Mouse (Mus musculus): ENCODE data around the gene Vapa.
"Not testable (repeated sequence)": the region's sequence is repeated elsewhere in the genome, so short reads cannot be mapped to it uniquely, and the experiment has no call there.

The Vapa gene

DNA sequence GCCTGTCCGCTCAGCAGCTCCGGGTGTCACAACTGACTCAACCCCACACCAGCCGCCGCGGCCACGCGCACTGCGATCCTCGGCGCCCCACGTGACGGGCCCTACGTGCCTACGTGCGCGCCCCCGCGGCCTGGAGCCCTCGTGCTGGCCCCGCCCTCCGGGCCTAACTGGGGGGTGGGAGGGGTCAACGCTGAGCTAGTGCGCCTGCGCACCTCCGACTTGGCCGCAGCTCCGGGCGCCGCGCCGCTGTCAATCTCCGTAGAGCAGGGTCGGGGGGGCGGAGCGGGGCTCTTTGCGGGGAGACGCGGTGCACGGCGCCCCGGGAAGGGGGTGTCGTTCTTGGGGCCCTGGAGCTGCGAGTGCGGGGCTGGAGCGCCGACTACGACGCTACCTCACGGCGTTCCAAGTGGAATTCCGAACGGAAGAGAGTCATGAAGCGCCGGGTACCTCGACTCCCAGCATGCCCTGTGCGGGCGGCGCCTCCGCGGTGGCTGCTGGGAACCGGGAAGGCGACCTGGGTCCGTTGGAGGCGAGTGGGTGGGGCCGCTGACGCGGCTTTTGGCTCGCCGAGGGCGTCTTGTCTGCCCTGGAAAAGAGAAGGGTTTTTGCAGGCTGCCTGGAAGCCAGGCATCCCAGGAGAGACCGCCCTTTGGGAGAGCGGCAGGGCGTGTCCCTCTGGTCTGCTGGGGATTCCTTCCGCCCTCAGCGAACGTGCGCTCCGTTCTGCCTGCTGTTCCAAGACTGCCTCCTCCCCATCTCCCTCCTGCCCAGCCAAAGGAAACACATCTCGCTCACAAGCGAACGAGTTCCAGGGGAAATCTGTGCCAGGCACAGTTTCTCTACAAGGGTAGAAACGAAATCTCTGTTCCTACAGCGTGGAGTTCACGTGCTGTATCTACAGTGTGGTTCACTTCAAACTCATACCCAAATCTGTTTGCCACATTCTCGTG lies at the start of gene Vapa:
Gene Vapa (minus strand): TSS at position 93 of the 950 bp plus-strand sequence.
- peak; percentile 94 to 96 for DNase-seq (ENCODE audit: low spot score in 2 of 2)

GRCm38 (mm10) chr17:65662662-65663061 lies 49.3 kb upstream of the Vapa start:
- DNase-seq (ENCODE audit: low spot score in 2 of 2) = no peak

DNA sequence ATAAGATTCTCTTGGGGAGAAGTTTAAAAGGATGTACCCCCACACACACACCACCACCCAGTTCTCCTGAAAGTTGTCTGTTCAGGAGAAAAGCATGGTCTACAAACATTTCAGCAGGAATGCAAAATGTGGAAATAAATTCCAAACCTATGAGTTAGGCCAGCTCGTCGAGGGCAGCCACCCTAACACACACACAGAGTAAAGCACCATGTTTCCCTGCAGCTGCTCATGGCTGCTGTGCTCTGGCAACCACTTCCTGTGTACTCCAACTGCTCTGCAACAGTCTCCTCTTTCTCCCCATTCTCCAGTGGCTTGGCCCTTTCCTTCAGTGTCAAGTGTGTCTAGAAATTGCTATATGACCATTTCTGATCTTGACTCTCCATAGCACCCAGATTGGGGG lies 45.1 kb upstream of the Vapa start:
- no peak for DNase-seq (ENCODE audit: low spot score in 2 of 2)

DNA sequence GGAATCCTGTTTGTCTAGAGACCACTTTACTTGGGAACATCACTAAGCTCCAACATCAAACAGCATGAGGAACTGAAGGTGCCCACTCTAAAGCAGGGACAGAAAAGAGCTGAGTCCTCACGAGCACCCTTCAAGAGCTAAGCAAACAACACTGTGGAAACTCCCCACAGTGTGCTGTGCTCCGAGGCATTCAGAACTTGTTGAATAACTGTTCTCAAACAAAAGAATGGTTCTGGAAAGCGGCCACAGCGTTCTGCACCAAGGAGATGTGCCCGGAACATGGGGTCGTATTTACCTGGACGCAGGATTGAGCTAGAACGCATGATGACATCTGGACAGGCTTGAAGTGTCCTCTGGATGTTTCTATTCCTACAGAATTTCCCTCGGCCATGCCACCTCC lies 44.6 kb upstream of the Vapa start:
- no peak for DNase-seq (ENCODE audit: low spot score in 2 of 2)

DNA sequence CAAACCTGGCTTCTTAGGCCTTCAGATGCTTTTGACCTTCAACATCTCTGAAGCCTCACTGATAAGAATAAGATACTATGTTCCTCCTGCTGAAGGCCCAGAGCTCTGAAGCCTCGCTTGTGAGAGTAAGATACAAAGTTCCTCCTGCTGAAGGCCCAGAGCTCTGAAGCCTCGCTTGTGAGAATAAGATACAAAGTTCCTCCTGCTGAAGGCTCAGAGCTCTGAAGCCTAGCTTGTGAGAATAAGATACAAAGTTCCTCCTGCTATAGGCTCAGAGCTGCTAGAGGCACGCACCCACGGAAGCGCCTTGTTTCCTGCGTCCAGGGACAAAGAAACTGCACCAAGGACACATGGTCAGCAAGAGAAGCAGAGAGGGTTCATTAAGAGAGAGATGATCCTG lies 43.4 kb upstream of the Vapa start:
- no peak for DNase-seq (ENCODE audit: low spot score in 2 of 2)

GRCm38 (mm10) chr17:65656076-65656475 lies 42.7 kb upstream of the Vapa start:
- DNase-seq (ENCODE audit: low spot score in 2 of 2) = no peak

- no peak for DNase-seq (ENCODE audit: low spot score in 2 of 2)
Observed at GRCm38 (mm10) chr17:65655608-65656007, 42.3 kb upstream of the Vapa start.

DNA sequence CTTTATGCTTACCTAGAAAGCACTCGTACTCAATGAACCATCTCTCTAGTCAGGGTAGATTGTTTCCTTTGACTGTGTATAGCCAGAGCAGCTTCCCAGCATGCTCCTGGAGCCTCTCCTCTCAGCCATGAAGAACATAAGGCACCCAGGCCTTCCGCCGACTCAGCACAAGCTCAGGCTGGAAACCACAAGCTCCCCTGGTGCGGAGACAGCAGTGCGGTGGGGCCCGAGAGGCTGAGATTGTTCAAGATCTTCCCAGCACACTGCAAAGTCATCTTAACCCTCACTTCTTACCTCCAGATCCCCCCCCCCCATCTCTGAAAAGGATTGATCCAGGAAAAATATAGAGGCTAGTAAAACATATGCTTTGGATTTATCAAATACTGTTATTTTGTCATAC lies 37.2 kb upstream of the Vapa start:
- no peak for DNase-seq (ENCODE audit: low spot score in 2 of 2)

DNA sequence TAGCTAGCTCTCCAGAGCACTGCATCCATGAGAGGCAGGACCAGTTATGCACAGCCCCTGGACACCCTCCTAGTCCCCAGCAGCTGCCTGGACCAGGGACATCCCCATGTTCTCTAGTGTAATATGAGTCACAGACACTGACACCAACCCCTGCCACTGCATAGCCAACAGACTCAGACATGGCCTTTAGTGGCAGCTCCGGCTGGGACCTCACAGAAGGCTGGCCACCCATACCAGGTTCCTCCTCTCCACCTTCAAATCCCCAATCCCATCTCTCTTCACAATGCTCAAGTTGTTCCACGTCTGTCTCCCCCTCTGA lies 35.8 kb upstream of the Vapa start:
- no peak for DNase-seq (ENCODE audit: low spot score in 2 of 2)

DNA sequence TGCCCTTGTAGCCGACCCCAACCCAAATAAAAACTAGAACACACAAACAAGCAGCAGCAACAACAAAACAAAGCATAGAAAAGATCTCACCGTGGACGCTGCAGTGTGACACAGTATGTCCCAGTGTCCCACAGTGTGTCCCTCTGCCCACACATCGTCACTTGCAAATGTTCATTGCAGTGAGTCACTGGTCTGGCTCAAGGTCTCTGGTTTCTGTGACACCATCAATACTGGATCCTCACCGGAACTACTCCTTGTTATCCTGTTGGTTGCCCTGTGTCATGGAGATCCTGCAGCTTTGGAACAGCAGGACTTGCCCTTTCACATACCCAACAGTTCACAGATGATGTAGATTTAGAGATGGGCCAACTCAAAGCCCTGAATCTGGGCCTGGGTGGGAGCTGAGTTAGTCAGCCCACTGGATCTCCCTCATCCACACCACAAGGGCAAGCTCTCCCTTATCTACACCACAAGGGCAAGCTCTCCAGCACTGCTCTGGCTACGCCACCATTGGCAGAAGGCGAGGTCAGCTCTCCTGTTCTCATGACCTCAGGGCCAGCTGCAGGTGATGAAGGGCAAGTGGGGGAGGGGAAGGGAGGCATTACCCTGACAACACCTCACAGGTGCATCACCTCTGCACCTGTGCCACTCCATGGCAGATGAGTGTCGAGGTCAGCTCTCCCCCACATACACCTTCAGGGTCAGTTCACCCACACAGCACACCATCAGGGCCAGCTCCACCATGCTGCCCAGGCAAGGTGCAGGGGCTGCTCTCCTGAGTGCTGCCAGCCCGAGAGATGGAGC lies 35.2 kb upstream of the Vapa start:
- DNase-seq (ENCODE audit: low spot score in 2 of 2) = no peak

- no peak for DNase-seq (ENCODE audit: low spot score in 2 of 2)
Observed at GRCm38 (mm10) chr17:65647961-65648360, 34.6 kb upstream of the Vapa start.

- no peak for DNase-seq (ENCODE audit: low spot score in 2 of 2)
Observed at GRCm38 (mm10) chr17:65647226-65647625, 33.9 kb upstream of the Vapa start.

DNA sequence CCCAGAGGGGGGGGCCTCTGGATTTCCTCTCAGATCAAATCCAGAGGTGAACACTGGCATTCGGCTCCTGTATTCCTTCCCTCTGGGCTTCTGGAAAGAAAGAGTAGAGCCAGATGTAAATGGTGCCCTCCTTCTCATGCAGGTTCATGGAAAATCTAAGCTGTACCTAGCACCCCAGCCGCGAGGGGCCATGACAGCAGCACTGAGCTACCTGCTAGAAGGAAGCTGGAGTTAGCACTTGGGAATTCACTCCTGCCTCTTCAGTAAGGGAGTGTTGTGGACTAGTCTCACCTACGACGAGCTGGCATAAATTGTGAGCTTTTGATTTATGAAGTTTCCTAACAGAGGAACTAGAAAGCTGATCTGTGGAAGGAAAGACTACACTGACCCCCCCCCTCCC lies 30.2 kb upstream of the Vapa start:
- no peak for DNase-seq (ENCODE audit: low spot score in 2 of 2)

DNA sequence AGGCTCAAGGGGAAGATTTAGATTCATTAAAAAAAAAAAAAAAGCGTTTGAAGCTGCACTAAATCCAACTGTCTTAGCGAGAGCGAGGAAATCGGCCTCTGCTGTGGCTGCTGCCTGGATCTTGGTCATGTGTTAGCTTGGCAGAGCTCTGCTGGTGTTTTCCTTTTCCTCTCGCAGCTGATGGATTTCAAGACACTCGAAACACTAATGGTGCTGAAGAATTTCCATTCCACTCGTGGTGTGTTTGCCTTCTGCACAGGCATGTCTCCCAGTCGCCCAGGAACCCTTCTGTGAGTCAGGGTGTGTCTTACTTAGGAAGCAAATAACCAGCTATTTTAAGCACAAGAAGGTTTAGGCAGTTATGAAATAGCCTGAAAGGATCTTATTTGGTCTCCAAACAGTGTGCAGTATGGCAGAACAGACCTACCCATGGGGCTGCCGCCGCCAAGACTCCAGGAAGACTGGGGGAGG lies 29.7 kb upstream of the Vapa start:
- DNase-seq (ENCODE audit: low spot score in 2 of 2) = peak; percentile 72 to 79

DNA sequence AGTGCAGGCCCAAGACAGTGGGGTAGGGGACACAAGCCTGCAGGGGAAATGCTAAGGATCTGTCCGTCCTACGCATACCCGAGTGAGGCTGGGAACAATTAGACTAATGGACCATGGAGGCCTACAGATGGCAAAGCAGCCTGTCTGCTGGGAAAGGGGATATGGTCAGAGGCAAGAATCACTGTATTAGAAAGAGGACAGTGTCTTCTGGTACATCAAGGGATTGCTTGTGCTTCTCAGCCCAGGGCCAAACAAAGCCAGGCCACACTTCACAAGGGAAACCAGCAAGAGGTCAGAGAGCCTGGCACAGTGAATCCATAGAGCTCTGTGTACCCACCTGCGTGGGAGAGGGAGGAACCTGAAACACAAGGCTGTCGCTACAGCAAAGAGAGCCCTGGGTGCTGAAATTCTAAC lies 29.2 kb upstream of the Vapa start:
- DNase-seq (ENCODE audit: low spot score in 2 of 2) = no peak

- no peak for DNase-seq (ENCODE audit: low spot score in 2 of 2)
Observed at GRCm38 (mm10) chr17:65641734-65642218, 28.4 kb upstream of the Vapa start, which contains the start of gene Txndc2. TSS of gene Txndc2 (minus strand) at chr17:65642168.

GRCm38 (mm10) chr17:65639144-65639543 lies 25.8 kb upstream of the Vapa start:
- no peak for DNase-seq (ENCODE audit: low spot score in 2 of 2)

GRCm38 (mm10) chr17:65635715-65636360 lies 22.5 kb upstream of the Vapa start:
- DNase-seq (ENCODE audit: low spot score in 2 of 2) = no peak

DNA sequence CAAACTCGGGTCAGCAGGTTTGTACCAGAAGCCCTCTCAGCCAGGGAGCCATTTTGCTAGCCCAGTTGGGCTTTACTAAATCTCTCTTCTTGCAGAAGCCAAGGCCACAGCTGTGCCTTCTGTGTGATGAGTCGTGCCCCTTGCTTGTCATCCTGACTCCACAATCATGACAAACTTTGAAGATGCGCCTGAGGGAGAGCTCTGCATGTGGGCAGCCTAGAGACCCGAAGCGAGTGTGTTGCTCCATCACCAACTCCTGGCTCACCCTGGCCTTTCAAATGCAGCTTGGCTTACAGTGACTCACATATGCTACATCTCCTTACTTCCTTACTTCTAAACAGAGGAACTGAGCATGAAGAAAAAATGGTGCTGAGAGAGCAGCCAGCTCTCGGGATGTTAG lies 16.6 kb upstream of the Vapa start:
- no peak for DNase-seq (ENCODE audit: low spot score in 2 of 2)

GRCm38 (mm10) chr17:65628823-65629532 lies 15.6 kb upstream of the Vapa start:
- not testable (repeated sequence) for DNase-seq (ENCODE audit: low spot score in 2 of 2)

- no peak for DNase-seq (ENCODE audit: low spot score in 2 of 2)
Observed at GRCm38 (mm10) chr17:65626301-65626700, 12.9 kb upstream of the Vapa start.

Measured in left cerebral cortex, adult 9 months (tissue).